Mouse (Mus musculus) embryonic facial prominence, embryonic 11.5 days (tissue): Measurements from ENCODE around the gene Trim62. TPM values are rescaled to one million over a fixed set of nuclear protein-coding genes. Genes with fewer than 3 reads are reported as not detected.
A peak's percentile ranks its signal among the peaks of the same experiment; 100 is the strongest.

Experiments used
- ATAC-seq: fragments of 200-750 bp; cut with Nextera tagmentation; replicated peaks from 2 replicates; pipeline ENCODE4 v1.8.0; 2017; ENCODE audit warnings: low read depth; ENCODE audit not compliant: insufficient number of reproducible peaks, low FRiP score, low TSS enrichment
- DNase-seq: peaks from one replicate; pipeline ENCODE4 v3.0.0-alpha.2; 2015; ENCODE audit warnings: low spot score
- H3K27ac ChIP-seq: fragments of 300-500 bp; sonication (generic); replicated peaks from 2 replicates; pipeline ENCODE4 v1.5.1; 2014; ENCODE audit warnings: mild to moderate bottlenecking, low read depth, low read length, control low read depth
- H3K27me3 ChIP-seq: fragments of 300-500 bp; sonication (generic); 2 replicates; pipeline ENCODE4 v1.6.1; 2014; ENCODE audit warnings: mild to moderate bottlenecking, low read length, moderate library complexity, mixed read lengths; ENCODE audit not compliant: control insufficient read depth, insufficient read depth
- H3K36me3 ChIP-seq: fragments of 300-500 bp; sonication (generic); replicated peaks from 2 replicates; pipeline ENCODE4 v1.6.1; 2014; ENCODE audit warnings: low read depth, mild to moderate bottlenecking, low read length, moderate library complexity, mixed read lengths; ENCODE audit not compliant: control insufficient read depth, insufficient read depth
- H3K4me1 ChIP-seq: fragments of 300-500 bp; sonication (generic); 2 replicates; pipeline ENCODE4 v1.6.1; 2014; ENCODE audit warnings: low read length, mixed read lengths; ENCODE audit not compliant: control insufficient read depth, insufficient read depth
- H3K4me2 ChIP-seq: fragments of 300-500 bp; sonication (generic); 2 replicates; pipeline ENCODE4 v1.6.1; 2014; ENCODE audit warnings: low read depth, mild to moderate bottlenecking, control low read depth, low read length, moderate library complexity
- H3K4me3 ChIP-seq: fragments of 300-500 bp; sonication (generic); 2 replicates; pipeline ENCODE4 v1.5.1; 2014; ENCODE audit warnings: low read depth, low read length, control low read depth
- H3K9ac ChIP-seq: fragments of 300-500 bp; sonication (generic); replicated peaks from 2 replicates; pipeline ENCODE4 v1.6.1; 2014; ENCODE audit warnings: mild to moderate bottlenecking, control low read depth, low read length
- H3K9me3 ChIP-seq: fragments of 300-500 bp; sonication (generic); replicated peaks from 2 replicates; pipeline ENCODE4 v1.6.1; 2016; ENCODE audit warnings: mild to moderate bottlenecking, low read length, inconsistent platforms, mixed read lengths; ENCODE audit not compliant: control insufficient read depth
- WGBS: fragments of 180-500 bp; shearing (Covaris S2); extraction: QIAGEN DNeasy Blood & Tissue Kit; methylation state at CpG from one replicate; pipeline ENCODE4 v1.1.7; 2014; 5-methylcytosine and 5-hydroxymethylcytosine counted together
- polyA plus RNA-seq: library from polyadenylated mRNA; unstranded; fragments of >200 nt; fragmentation: Nextera tagmentation; extraction: Ambion mirVana; gene quantifications from 2 replicates; pipeline ENCODE4 v1.2.1, GENCODE M21; 2014

Gene Trim62
- polyA plus RNA-seq, 1 experiment from 2014 or later: 14.6 TPM

- Histone ChIP-seq H3K27me3 (no peaks in the 10 kb centered on the region), H3K9ac (no peak overlapping the region), H3K4me3 (no peak overlapping the region), H3K4me1 (no peaks in the 10 kb centered on the region), H3K36me3 (no peaks in the 10 kb centered on the region), H3K4me2 (no peak overlapping the region), H3K27ac (no peak overlapping the region), H3K9me3 (no peaks in the 10 kb centered on the region)
- WGBS: 54% methylated on average over 3 of the region's 3 CpGs
- no peak for ATAC-seq
- no peak for DNase-seq
Measured at GRCm38 (mm10) chr4:128942346-128942745, 59.0 kb downstream of the Trim62 start.

GRCm38 (mm10) chr4:128946736-128947135 lies 63.4 kb downstream of the Trim62 start:
- no peak overlapping the region for H3K4me3 ChIP-seq
- H3K9me3 ChIP-seq: no peaks in the 10 kb centered on the region
- DNase-seq (no peak), ATAC-seq (0 out of 2 replicates have a peak, but pooled peaks have one; percentile 20)
- 78% methylated on average over 9 of the region's 9 CpGs for WGBS
- no peak overlapping the region for H3K4me2 ChIP-seq
- H3K9ac ChIP-seq: no peak overlapping the region
- no peak overlapping the region for H3K27ac ChIP-seq
- no peaks in the 10 kb centered on the region for H3K27me3 ChIP-seq
- no peaks in the 10 kb centered on the region for H3K4me1 ChIP-seq
- no peaks in the 10 kb centered on the region for H3K36me3 ChIP-seq

GRCm38 (mm10) chr4:128947326-128947933 lies 64.0 kb downstream of the Trim62 start:
- H3K36me3 ChIP-seq: no peaks in the 10 kb centered on the region
- no peaks in the 10 kb centered on the region for H3K4me1 ChIP-seq
- DNase-seq: no peak
- H3K9me3 ChIP-seq: no peaks in the 10 kb centered on the region
- no peak for ATAC-seq
- no peak overlapping the region for H3K27ac ChIP-seq
- no peaks in the 10 kb centered on the region for H3K27me3 ChIP-seq
- no peak overlapping the region for H3K4me3 ChIP-seq
- WGBS: 16% methylated on average over 18 of the region's 18 CpGs
- no peak overlapping the region for H3K4me2 ChIP-seq
- H3K9ac ChIP-seq: no peak overlapping the region

- H3K4me1 ChIP-seq: no peaks in the 10 kb centered on the region
- no peak for ATAC-seq
- H3K4me2 ChIP-seq: no peak overlapping the region
- no peak overlapping the region for H3K9ac ChIP-seq
- no peaks in the 10 kb centered on the region for H3K36me3 ChIP-seq
- no peaks in the 10 kb centered on the region for H3K9me3 ChIP-seq
- peak; percentile 72 for DNase-seq
- no peak overlapping the region for H3K27ac ChIP-seq
- H3K4me3 ChIP-seq: no peak overlapping the region
- H3K27me3 ChIP-seq: no peaks in the 10 kb centered on the region
- 27% methylated on average over 6 of the region's 6 CpGs for WGBS
Measured at GRCm38 (mm10) chr4:128948137-128948674, 64.8 kb downstream of the Trim62 start.

GRCm38 (mm10) chr4:128949470-128950005 lies 66.2 kb downstream of the Trim62 start:
- H3K9me3 ChIP-seq: no peaks in the 10 kb centered on the region
- H3K4me3 ChIP-seq: no peak overlapping the region
- no peak overlapping the region for H3K27ac ChIP-seq
- no peak overlapping the region for H3K4me2 ChIP-seq
- H3K9ac ChIP-seq: no peak overlapping the region
- ATAC-seq (no peak), DNase-seq (peak; percentile 27)
- H3K27me3 ChIP-seq: no peaks in the 10 kb centered on the region
- WGBS: 44% methylated on average over 15 of the region's 15 CpGs
- no peaks in the 10 kb centered on the region for H3K36me3 ChIP-seq
- H3K4me1 ChIP-seq: no peaks in the 10 kb centered on the region

GRCm38 (mm10) chr4:128950461-128950860 lies 67.1 kb downstream of the Trim62 start:
- H3K4me3 ChIP-seq: no peak overlapping the region
- WGBS: 87% methylated on average over 5 of the region's 5 CpGs
- no peak for ATAC-seq

GRCm38 (mm10) chr4:128953851-128954250 lies 70.5 kb downstream of the Trim62 start:
- no peak overlapping the region for H3K4me2 ChIP-seq
- no peak for ATAC-seq
- 84% methylated on average over 5 of the region's 5 CpGs for WGBS

More at GRCm38 (mm10) chr4:128950461-128950860, 67.1 kb downstream of the Trim62 start:
- H3K4me1 ChIP-seq: no peaks in the 10 kb centered on the region
- no peaks in the 10 kb centered on the region for H3K36me3 ChIP-seq
- H3K27ac ChIP-seq: no peak overlapping the region
- H3K9ac ChIP-seq: no peak overlapping the region
- H3K27me3 ChIP-seq: no peaks in the 10 kb centered on the region
- DNase-seq: no peak
- no peaks in the 10 kb centered on the region for H3K9me3 ChIP-seq
- H3K4me2 ChIP-seq: no peak overlapping the region

GRCm38 (mm10) chr4:128957155-128957911 lies 74.0 kb downstream of the Trim62 start:
- 49% methylated on average over 11 of the region's 11 CpGs for WGBS
- H3K4me2 ChIP-seq: no peak overlapping the region
- no peak overlapping the region for H3K27ac ChIP-seq

More at GRCm38 (mm10) chr4:128953851-128954250, 70.5 kb downstream of the Trim62 start:
- H3K36me3 ChIP-seq: no peaks in the 10 kb centered on the region
- no peak for DNase-seq
- H3K9me3 ChIP-seq: no peaks in the 10 kb centered on the region
- H3K4me3 ChIP-seq: no peak overlapping the region
- H3K27me3 ChIP-seq: no peaks in the 10 kb centered on the region
- H3K4me1 ChIP-seq: no peaks in the 10 kb centered on the region
- no peak overlapping the region for H3K9ac ChIP-seq
- H3K27ac ChIP-seq: no peak overlapping the region

More at GRCm38 (mm10) chr4:128957155-128957911, 74.0 kb downstream of the Trim62 start:
- Histone ChIP-seq H3K4me1 (0 out of 2 replicates have a peak, but pooled peaks cover 2% of the 10 kb centered on the region), H3K4me3 (no peak overlapping the region), H3K9ac (no peak overlapping the region), H3K9me3 (no peaks in the 10 kb centered on the region), H3K36me3 (no peaks in the 10 kb centered on the region), H3K27me3 (0 out of 2 replicates have a peak, but pooled peaks cover 2% of the 10 kb centered on the region)
- DNase-seq: peak; percentile 62
- peak; percentile 49; the same call in 1 of the 2 replicates for ATAC-seq
